Mouse (Mus musculus): ENCODE data around the gene Zbtb16. TPM values are rescaled to one million over a fixed set of nuclear protein-coding genes. Genes with fewer than 3 reads are reported as not detected.

The Zbtb16 gene
- total RNA-seq, 2 experiments from 2014 or later = 33.5 to 62.9 TPM

DNA sequence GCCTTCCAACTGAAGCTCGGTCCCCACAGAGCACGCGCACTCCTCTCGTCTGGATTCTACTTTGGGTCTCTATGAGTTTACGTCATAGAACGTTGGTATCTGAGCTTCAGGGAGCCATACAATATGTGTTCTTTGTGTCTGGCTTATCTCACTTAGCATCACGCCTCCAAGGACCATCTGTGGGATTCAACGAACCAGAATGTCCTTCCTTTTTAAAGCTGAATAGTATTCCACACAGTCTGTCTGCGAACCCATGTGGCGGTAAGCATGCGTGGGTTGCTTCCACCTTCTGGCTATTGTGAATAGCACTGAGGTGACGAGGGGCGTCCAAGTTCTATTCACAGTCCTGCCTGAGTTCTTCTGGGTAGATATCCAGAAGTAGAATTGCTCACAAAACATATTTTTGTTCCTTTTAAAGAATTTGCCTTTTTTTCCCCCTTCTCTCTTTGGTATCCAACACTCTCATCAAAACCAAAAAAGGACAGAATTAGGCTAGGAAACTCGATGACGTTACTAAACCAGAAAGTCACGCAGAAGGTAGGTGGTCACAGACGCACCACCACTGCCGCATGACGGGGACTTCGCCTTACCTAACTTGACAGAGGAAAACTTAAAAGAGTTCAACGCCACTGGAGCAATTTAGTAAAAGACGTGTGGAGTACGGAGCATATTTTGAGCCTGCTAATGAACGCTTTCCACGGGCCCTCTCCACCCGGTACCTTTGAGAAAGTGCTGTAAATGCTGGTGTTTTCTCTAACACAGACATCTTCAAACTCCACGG lies 32.4 kb downstream of the Zbtb16 start:
- no peak for DNase-seq

DNA sequence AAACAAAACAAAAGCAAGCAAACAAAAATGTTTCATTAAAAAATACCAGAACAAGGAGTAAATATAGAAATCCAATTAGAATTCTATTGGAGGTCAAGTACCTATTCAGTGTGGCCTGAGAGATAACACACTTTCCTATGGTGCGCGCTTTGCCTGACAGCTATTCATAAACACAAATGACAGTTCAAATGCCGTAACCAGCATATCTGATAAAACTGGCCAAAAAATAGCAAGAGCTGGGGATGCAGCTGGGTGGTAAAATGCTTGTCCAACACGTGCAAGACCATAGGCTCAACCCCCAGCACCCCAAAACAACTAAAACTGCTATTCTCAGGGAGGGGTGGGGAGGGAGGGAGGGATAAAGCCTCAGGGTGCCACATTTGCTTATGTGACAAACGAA lies 33.6 kb downstream of the Zbtb16 start:
- DNase-seq = no peak

- no peak for DNase-seq
Observed at GRCm38 (mm10) chr9:48801322-48801721, 34.7 kb downstream of the Zbtb16 start.

- no peak for DNase-seq
Observed at GRCm38 (mm10) chr9:48800627-48801026, 35.4 kb downstream of the Zbtb16 start.

- no peak for DNase-seq
Observed at GRCm38 (mm10) chr9:48798044-48798443, 38.0 kb downstream of the Zbtb16 start.

GRCm38 (mm10) chr9:48796267-48796822 lies 39.7 kb downstream of the Zbtb16 start:
- DNase-seq = no peak

GRCm38 (mm10) chr9:48795740-48796139 lies 40.3 kb downstream of the Zbtb16 start:
- DNase-seq = no peak

- DNase-seq = no peak
Observed at GRCm38 (mm10) chr9:48795095-48795494, 40.9 kb downstream of the Zbtb16 start.

DNA sequence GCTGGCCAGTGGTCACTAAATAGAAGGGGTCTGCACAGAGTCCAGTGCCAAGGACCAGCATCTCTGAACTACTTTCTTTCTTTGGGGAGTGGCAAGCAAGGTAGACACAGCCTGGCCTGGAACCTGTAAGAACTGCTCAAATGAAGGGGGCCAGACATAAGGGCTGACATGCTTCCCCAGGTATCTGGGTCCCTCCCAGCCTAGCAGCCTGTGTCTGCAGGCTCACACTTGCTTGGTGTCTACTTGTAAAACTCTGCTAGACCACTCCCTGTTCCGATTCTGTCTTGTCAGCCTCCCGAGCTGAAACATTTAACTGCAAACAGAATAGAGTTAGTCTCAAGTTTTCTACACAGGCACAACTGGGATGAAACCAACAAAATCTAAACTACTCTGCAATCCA lies 41.6 kb downstream of the Zbtb16 start:
- DNase-seq = no peak

DNA sequence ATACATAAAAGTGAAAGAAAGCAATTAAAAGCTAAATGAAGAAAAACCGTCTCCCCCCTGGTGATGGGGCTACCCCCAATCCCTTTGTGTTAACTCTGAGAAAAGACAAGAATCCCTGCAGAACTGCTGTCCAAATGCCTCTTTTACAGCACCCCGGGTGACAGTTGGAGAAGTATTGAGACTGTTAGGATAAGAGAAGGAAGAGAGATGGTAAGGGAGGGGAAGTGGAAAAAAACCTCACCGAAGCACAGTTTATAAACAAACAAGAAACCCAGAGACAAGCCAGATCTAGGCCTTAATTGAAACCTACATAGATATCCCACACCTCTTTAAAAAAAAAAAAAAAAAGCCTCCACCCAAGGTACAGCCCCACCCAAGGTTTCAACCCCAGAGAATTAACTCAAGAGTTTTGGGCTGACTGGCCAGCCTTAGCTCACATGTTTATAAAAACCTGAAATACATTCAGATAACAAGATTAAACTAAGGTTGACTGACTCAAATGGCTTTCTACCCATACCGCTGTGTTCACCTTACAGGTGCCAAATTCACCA lies 42.3 kb downstream of the Zbtb16 start:
- no peak for DNase-seq

DNA sequence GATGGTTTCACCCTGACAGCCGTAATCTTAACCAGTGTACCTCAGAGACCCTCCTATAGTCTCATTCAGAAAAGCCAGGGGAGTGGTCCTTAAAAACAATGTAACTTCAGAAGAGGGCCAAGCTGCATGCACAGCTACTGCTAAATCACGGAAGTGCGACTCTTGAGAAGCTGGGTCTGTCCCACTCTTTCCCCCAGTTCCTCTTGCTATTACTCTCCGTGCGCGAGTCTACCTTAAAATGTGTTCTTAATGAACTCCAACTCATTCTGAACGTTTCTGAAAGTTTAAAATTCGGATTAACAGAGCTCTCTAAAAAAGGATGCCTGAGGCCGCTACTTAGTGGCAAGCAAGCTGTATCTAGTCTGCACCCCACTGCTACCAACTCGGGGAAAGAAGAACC lies 45.4 kb downstream of the Zbtb16 start:
- no peak for DNase-seq

DNA sequence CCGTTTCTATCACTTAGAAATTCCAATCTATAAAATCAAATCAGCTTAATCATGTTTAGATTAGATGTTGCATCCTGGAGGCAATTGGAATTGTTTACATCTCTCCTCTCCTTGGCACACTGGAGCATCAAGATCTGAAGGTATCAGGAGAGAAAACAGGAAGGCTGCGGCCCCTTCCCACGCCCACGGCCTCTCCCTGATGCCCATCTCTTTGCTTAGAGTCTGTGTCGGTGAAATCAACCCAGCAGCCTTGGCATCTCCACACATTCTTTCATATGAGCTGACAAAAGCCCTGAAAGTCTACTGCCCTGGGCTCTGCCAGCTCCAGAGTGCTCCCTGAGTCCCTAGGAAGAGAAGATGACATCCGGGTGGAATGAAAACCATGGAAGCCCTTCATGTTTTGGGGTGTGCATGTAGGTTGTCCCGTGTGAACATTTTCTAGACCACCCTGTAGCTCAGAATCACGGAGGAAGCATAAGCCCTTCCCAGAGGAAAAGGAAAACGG lies 48.1 kb downstream of the Zbtb16 start:
- no peak for DNase-seq

- no peak for DNase-seq
Observed at GRCm38 (mm10) chr9:48787321-48787720, 48.7 kb downstream of the Zbtb16 start.

DNA sequence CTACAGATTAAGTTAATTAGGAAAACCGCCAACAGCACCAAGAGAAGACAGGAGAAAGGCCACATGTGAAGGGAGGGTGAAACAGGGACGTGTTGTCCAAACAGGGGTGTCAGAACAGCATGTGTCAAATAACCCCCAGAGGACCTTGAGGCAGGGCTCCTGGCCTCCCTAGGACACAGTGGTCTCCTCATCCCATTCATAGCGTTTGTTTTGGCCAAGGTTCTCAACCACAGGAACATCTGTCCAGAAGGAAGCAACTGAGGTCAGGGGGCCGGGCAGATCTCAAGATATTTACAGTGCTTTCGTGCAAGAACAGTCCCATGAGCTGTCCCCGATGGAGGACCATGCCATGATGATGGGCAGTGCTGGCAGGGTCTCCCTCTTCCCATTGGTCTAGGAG lies 49.2 kb downstream of the Zbtb16 start:
- peak in 1 of 2 experiments; percentile 13 for DNase-seq

DNA sequence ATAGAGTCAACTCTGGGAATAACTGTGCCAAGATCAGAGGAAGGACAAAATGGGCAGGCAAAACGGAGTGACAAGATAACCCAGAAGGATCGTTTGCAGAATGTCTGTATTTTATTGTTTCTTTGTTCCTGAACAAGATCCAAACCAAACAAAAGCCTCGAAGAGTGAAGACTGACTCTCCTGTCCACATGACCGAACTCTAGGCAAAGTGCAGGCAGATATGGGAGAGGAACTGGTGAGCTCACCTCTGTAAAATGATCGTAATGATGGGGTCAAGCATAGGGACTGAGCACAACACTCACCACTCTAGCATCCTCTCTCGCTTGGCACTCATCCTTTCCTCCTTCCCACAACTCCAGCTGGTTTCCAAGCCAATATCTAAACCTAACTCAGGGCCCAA lies 51.1 kb downstream of the Zbtb16 start:
- DNase-seq = no peak

- no peak for DNase-seq
Observed at GRCm38 (mm10) chr9:48783292-48783691, 52.7 kb downstream of the Zbtb16 start.

DNA sequence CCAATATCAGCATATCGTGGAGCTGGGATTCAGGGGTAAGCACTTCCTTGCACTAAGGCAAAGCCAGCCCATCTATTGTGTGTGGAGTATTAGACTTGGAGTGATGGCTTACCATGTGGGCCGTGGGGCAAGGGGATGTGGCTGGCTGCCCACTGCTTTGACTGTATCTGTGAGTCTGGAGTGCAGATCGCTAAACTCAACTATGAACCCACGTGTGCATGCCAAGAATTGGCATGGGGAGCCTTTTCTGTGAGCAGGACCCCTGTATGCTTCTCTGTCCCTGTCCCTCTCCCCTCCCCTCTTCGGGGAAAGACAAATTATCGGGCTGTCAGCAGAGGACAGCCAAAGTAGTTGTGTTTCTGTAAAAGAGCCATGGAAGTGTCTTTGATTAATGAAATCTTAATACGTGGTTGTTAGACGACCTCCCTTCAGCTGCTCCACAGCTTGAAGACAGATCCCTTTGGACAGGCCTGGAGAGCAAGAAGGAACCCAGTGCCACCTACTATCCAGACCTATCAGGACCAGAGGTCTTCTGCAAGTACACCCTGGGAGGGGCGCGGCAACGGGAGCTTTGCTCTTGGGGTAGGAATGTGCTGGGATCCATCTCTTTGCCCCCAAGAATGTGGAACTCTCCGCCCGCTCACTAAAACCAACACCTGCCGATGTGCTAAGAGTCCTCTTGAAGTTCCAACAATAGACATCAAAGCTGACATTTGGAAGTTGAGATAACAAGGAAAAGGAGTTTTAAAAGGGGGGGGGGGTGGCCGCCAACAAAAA lies 53.5 kb downstream of the Zbtb16 start:
- no peak for DNase-seq

- no peak for DNase-seq
Observed at GRCm38 (mm10) chr9:48776268-48776667, 59.8 kb downstream of the Zbtb16 start.

DNA sequence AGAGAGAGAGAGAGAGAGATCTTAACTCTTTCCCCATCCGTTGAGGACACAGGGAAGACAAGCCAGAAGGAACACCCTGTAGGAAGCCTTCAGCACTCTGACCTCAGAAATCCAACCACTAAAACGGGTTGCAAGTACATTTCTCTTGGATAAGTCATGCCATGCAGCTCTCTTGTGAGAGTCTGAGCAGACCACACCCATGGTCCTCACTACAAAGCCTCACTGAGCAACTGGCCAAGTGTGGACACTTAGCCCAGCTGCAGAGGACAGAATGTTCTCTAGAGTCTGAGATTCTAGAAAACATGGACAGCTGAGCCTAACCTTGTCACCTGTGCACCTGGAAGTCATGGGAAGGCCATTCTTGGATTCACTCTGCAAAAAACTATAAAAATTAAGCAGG lies 60.5 kb downstream of the Zbtb16 start:
- DNase-seq = no peak

DNA sequence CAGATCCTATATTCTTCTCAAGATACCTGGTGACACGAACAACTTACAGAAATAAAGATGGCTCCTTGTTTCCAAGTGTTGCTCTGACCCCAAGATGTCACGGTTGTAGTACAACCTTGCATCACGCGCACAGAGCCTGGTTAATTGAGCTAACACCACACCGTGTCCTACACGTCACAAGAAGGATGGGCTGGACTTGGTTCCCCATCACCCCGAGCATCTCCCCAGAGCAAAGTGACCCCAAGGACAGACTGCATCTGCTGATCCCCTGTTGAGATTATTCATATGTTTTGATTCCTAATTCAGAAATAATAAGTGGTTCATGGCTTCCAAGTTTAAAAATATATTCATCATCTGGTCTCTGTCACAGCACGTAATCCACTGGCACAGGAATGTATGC lies 62.3 kb downstream of the Zbtb16 start:
- DNase-seq = no peak

DNA sequence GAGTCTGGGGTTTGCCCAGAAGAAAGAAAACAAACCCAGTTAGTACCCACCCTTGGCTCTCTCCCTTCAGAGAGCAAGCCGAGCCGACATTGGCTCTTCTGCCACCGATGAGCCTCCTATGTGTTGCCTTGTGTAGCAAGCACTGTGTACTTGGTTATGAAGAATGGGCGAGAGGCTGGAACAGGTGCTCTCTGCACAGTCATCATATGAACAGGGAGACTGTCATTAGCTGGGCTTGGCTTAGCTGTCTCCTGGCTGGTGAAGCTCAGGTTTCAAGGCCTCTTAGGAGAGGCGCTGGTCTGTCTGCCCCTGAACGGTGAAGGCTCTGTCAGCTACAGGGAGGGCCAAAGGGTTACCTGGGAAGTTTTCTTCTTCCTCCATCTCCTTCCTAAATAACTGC lies 62.9 kb downstream of the Zbtb16 start:
- no peak for DNase-seq

- DNase-seq = no peak
Observed at GRCm38 (mm10) chr9:48771504-48771903, 64.5 kb downstream of the Zbtb16 start.

- no peak for DNase-seq
Observed at GRCm38 (mm10) chr9:48768965-48769364, 67.1 kb downstream of the Zbtb16 start.
